Mouse (Mus musculus) spleen, embryonic (tissue): ENCODE data around the gene Tnk2.

ENCODE experiments used
- CTCF ChIA-PET: fragments of 350-600 bp; sonication (Branson Sonifier 250); formaldehyde crosslinking; loops from one replicate; lab custom pipeline; 2022; lab: Charles Lee

The Tnk2 gene

DNA sequence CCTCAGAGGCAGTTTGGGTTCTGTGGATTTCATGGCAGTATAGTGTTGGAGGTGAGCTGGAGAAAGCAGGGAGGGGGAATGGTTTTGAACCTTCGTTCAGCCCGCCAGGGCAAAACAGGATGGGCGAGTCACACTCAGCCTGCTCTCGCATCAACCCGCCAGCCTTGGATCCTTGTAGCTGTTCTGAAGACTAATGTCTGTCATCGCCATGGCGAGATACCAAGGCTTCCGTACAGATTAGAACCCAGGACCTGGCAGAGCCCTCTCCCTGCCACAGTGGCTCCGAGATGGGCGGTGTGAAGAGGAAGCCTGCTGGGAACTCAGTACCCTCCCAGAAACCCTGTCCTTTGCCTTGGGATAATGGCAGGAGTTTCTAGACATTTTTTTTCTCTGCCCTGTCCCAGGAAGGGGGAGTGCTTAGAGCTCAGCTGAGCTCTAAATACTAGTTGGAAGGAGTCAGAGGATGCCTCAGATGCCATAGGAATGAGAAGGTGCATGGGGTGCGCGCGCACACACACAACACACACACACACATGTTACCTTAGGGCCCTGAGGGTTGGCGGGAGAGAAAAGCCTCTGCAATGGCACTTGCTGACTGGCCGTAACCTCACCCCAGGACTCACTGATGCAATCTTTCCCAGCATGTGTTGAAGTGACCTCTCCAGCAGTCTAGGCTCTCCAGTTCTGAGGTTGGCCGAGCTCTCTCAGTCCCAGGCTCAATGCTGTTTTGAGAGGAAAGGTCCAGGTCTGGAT is 14.0 kb downstream of the Tnk2 start:
- CTCF ChIA-PET = interaction anchor here (0.7 kb wide), 1 partner anchor 21 kb away, joined by 3 read pairs; no protein-coding TSS in a partner anchor

GRCm38 (mm10) chr16:32658743-32659171 is 15.1 kb downstream of the Tnk2 start:
- CTCF ChIA-PET = interaction anchor here (0.6 to 0.8 kb wide), 2 partner anchors 21 to 72 kb away, joined by 3 read pairs; no protein-coding TSS in a partner anchor

DNA sequence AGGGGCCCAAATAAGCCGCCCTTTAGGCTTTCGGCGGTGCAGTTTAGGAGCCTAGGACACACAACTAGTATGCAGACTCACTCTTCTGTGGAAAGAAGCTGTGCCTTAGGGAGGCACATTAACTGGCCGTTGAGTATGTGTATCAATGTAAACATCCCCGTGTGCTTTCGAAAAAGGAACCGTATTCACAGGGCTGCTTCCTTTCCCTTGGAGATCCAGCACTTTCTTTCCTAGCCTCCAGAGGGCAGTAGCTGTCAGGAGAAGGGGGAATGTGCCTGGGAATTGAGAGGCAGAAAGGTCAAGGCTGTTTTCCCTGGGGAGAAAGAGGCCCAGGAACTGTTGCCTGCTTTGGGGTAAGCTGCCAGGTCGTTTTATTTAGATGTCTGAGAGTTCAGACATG is 15.7 kb downstream of the Tnk2 start:
- CTCF ChIA-PET = interaction anchor here (0.8 kb wide), 2 partner anchors 21 to 231 kb away, joined by 3 to 23 read pairs; no protein-coding TSS in a partner anchor

DNA sequence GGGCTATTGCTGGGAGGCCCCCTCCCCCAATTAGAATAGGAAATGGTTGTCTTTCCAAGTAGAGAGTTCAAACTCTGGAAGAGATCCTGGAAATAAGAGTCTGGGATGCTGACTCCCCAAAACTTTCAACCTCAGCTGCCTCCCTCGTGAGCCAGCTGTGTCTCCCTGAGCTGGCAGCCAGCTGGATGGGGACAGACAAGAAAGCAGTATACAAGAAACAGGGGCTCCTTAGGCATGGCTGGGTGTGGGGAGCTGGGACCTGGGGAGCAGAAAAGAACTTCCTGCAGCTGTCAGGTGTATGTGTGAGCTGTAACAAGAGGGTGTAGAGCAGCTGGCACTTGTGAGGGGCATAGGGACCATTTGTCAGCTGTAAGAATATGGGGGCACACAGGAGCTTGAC is 16.4 kb downstream of the Tnk2 start:
- CTCF ChIA-PET = no interaction called here

DNA sequence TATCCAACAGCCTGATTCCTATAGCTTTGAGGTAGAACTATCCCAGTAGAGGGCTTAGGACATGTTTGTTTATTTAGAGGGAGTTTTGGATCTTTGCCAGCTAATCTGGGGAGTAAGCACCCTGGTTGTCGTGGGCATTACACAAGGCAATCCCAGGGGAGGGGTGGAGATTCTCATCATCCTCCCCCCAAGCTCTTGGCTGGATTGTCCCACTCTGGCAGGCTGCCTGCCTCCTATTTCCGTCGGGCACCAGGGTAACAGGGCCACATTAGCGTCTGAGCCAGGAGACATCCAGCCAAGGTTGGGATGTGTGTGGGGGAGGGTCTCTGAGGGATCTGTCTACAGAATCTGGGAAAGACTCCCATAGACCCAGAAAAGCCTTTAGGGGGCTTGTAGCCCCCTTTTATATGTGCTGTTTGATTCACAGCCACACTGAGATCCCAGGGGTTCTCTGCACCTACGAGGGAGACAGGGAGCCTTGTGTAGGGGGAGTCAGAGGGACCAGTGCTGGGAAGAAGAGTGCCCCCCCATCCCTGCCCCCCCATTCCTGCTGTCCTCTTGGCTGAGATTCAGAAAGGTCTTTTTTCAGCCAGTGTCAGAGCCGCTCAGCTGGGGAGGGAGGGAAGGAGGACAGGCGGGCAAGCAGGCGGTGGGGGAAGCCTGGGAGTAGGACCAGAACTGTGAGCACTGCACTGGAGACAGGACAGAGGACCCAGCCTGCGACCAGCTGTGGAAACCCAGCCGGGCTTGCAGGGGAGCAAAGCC is 17.1 kb downstream of the Tnk2 start:
- CTCF ChIA-PET = no interaction called here

DNA sequence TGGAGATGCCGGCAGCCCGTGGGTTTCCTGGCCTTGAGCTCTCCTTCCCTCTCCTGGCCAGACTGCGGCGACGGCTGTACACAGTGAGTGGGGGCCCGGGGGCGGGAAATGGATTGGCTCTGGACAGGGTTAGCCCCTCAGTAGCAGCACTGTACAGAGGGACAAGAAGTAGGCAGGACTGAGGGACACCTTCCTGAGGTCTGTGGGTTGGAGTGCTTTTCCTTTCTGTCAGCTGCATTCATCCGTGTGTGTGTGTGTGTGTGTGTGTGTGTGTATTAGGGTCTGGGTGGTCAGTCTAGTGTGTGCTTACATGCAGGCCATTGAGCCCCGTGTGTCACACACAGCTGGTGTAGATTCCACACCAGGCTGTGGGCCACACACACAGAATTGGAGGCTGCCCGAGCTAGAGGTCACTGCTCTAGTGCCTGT is 17.8 kb downstream of the Tnk2 start:
- CTCF ChIA-PET = interaction anchor here (0.6 kb wide), 1 partner anchor 14 kb away, joined by 4 read pairs; no protein-coding TSS in a partner anchor

DNA sequence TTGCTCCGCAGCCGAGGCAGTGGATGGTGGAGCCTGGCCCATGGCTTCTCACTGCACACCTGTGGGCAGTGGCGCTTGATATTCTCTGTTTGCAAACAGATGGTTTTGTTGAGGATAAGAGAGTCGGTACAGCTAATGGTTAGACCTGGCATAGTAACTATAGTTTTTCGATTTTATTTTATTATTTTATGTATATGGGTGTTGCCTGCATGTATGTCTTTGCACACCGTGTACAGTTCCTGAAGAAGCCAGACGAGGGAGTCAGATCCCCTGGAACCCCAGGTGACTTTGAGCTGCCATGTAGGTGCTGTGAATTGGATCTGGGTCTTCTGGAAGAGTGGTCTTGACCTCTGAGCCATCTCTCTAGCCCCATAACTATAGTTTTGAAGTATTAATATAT is 18.7 kb downstream of the Tnk2 start:
- CTCF ChIA-PET = interaction anchor here (0.6 kb wide), 1 partner anchor 15 kb away, joined by 4 read pairs; no protein-coding TSS in a partner anchor

- CTCF ChIA-PET = no interaction called here
Measured at GRCm38 (mm10) chr16:32663231-32663858, 19.7 kb downstream of the Tnk2 start.

- CTCF ChIA-PET = no interaction called here
Measured at GRCm38 (mm10) chr16:32664211-32664610, 20.5 kb downstream of the Tnk2 start.

- CTCF ChIA-PET = interaction anchor here (0.6 kb wide), 1 partner anchor 22 kb away, joined by 4 read pairs; no protein-coding TSS in a partner anchor
Measured at GRCm38 (mm10) chr16:32665851-32666665, 22.4 kb downstream of the Tnk2 start.

GRCm38 (mm10) chr16:32666671-32667551 is 23.2 kb downstream of the Tnk2 start:
- CTCF ChIA-PET = interaction anchor here (0.6 kb wide), 1 partner anchor 21 kb away, joined by 4 read pairs; no protein-coding TSS in a partner anchor

GRCm38 (mm10) chr16:32667552-32667872 is 23.8 kb downstream of the Tnk2 start:
- CTCF ChIA-PET = interaction anchor here (1.0 kb wide), 1 partner anchor 29 kb away, joined by 3 read pairs; no protein-coding TSS in a partner anchor

DNA sequence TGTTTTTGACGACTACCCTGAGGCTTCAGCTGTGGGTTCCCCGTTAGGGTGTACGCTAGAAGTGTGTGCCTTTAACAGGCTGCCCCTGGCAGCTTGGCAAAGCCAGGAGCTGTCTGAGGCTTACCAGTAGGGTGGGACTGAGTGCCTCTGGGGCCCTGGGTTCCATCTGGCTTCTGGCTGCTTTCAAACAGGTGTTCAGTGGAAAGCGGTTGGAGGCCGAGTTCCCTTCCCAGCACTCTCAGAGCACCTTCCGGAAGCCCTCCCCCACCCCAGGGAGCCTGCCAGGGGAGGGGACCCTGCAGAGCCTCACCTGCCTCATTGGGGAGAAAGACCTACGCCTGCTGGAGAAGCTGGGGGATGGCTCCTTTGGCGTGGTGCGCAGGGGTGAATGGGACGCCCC is 24.4 kb downstream of the Tnk2 start:
- CTCF ChIA-PET = interaction anchor here (0.6 to 1.0 kb wide), 2 partner anchors 25 to 30 kb away, joined by 3 to 11 read pairs; partner anchors contain the start of gene Tnk2

- CTCF ChIA-PET = interaction anchor here (0.6 to 1.0 kb wide), 2 partner anchors 25 to 30 kb away, joined by 3 to 11 read pairs; partner anchors contain the start of gene Tnk2
Measured at GRCm38 (mm10) chr16:32668472-32668871, 24.8 kb downstream of the Tnk2 start.

DNA sequence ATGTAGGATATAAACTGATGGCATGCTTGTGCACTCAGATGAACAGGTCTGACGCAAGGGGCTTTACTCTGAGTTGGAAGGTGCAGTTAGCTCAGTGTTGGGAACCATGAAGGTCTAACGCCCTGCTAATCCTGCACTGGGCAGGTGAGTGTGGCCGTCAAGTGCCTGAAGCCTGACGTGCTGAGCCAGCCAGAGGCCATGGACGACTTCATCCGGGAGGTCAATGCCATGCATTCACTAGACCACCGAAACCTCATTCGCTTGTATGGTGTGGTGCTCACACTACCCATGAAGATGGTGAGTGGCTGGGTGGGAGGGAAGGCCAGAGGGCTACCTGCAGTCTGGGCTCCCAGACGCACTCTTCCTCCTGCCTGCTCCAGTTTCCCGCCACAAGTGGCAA is 25.6 kb downstream of the Tnk2 start:
- CTCF ChIA-PET = no interaction called here

GRCm38 (mm10) chr16:32670354-32671124 is 26.9 kb downstream of the Tnk2 start:
- CTCF ChIA-PET = interaction anchor here (0.6 to 0.7 kb wide), 2 partner anchors 9 to 61 kb away, joined by 6 to 7 read pairs; no protein-coding TSS in a partner anchor

GRCm38 (mm10) chr16:32671206-32671887 is 27.7 kb downstream of the Tnk2 start:
- CTCF ChIA-PET = no interaction called here

DNA sequence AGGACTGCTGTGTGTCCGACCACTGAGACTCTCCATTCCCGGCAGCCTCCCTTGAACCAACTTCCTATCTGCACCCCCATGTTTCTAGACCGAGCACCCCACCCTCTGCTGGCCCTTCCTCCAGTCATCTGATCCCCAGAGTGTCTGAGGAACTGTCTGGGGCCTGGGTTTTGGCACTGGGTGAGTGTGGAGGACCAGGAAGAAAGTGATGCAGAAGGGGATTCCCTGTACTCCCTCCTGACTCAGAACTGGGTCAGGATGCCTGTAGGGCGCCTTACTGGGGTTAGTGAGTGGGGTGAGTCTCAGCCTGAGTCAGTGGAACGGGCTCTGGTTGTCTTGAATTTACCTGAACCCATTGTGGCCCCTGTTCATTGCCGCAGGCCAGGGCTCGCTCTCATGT is 28.6 kb downstream of the Tnk2 start:
- CTCF ChIA-PET = no interaction called here
